In the genomic region with DNA sequence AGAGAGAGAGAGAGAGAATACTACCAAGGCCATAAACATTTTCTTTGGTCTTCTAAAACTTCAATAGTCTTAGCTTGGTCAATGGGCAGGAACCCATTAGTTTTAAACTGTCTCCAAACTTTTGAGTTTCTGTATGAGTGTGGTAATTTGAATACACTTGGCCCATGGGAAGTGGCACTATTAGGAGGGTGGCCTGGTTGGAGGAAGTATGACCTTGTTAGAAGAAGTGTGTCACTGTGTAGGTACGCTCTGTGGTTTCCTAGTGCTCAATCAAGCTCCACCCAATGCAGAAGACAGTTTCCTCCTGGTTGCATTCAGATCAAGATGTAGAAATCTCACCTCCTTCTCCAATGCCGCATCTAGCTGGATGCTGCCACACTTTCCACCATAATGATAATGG, we compare ENCODE assay signal across 24 mouse cellular contexts.
"Had no signal": no experiment of that assay in that cellular context is flagged by ENCODE, and none has a peak within 500 bp of the region (broad histone marks: within the 10 kb centered on the region; RNA-seq: fewer than 3 reads in every experiment).

No protein-coding gene starts in this region.

- ATAC-seq: hindbrain, embryonic 16.5 days; inflammation-experienced regulatory T-cells, adult 6 months; intestine, embryonic 15.5 days; intestine, postnatal 0 days; liver, embryonic 12.5 days had no signal

- H3K4me1 ChIP-seq: heart, embryonic 12.5 days; hindbrain, embryonic 12.5 days; intestine, embryonic 15.5 days; limb, embryonic 13.5 days; limb, embryonic 15.5 days; liver, embryonic 12.5 days had no signal

- H3K9me3 ChIP-seq: heart, embryonic 12.5 days; hindbrain, embryonic 12.5 days; intestine, embryonic 15.5 days; limb, embryonic 13.5 days; limb, embryonic 15.5 days; liver, embryonic 12.5 days had no signal

- H3K36me3 ChIP-seq: heart, embryonic 12.5 days; hindbrain, embryonic 12.5 days; intestine, embryonic 15.5 days; limb, embryonic 13.5 days; limb, embryonic 15.5 days; liver, embryonic 12.5 days had no signal

- H3K4me3 ChIP-seq: heart, adult 2 months; heart, embryonic 12.5 days; hindbrain, embryonic 12.5 days; intestine, embryonic 15.5 days; layer of hippocampus, adult 2 months; limb, embryonic 13.5 days; limb, embryonic 15.5 days; liver, embryonic 12.5 days had no signal

- H3K27me3 ChIP-seq: heart, embryonic 12.5 days; hindbrain, embryonic 12.5 days; intestine, embryonic 15.5 days; limb, embryonic 13.5 days; limb, embryonic 15.5 days; liver, embryonic 12.5 days had no signal

- DNase-seq: gastrocnemius, postnatal 14 days; gastrocnemius, postnatal 36 days; heart, adult 11 months; heart, adult 2 months; heart, postnatal 10 days; heart, postnatal 36 days; kidney, adult 18-20 months; kidney, adult 8-10 months; kidney, postnatal 10 days; kidney, postnatal 25 days; kidney, postnatal 4 days; left cerebral cortex, postnatal 4 days had no signal

- H3K27ac ChIP-seq: heart, adult 2 months; hindbrain, embryonic 12.5 days; hindbrain, embryonic 14.5 days; intestine, embryonic 15.5 days; limb, embryonic 13.5 days; limb, embryonic 15.5 days; liver, embryonic 12.5 days; liver, embryonic 14.5 days had no signal
